Mouse (Mus musculus): ENCODE data around the gene Fgf12. TPM values are rescaled to one million over a fixed set of nuclear protein-coding genes. Genes with fewer than 3 reads are reported as not detected.

Fgf12 gene
- total RNA-seq, 2 experiments from 2014 or later, result 17.2 to 20.0 TPM

DNA sequence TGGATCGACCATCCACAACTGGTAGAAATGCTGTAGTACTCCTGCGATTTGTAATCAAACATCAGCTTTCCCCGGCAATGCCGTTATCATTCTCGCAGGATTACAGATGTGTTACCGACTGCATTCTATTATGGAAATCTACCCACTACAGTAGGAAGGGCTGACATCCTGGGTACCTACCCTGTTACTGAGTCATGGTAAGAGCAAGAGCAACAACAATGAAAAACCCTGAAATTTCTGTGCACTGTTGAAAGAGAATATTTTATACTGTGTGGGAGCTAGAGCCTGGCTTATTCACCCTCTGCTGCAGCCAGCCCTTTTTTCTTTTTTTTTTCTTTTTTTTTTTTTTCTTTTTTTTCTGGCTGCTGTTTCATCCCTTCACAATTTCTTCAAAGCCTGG is 126.6 kb downstream of the Fgf12 start:
- intact Hi-C loops (cut with DNase I), result no loop called here
- no peak for DNase-seq (ENCODE audit: low spot score)

DNA sequence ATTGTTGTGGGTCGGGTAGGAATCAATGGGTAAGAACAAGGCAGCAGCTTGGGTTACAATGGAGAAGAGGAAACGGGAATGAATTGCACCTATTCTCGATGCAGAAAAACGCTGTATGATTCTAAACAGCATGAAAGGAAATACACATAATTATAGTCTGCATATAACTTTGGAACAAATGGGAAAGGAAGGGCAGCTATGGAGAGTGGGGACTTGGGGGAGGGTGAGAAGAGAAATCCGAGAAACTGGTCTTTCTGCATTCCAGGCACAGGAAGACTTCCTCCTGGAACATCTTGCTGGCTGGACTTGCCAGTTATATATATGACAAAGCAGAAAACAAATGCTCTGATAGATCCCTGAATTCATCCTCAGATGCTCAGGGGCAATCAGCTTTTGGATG is 127.2 kb downstream of the Fgf12 start:
- no peak for DNase-seq (ENCODE audit: low spot score)
- intact Hi-C loops (cut with DNase I), result no loop called here

DNA sequence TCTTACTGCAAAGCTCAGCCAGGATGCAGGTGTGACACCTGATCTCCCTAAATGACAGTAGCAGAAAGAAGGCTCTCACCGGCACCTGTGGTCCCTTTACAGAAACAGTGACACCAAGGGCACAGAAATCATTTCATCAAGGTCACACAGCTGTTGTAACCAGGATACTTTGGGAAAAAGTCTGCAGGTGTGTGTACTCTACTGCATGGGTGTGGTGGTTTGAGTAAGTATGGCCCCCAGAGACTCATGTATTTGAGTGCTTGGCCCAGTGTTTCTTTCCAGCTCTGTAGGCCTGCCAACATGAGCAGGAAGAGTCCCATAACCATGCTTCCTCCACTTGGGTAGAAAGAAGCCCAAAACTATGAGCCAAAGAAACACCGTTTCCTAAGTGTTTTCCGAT is 138.5 kb downstream of the Fgf12 start:
- no peak for DNase-seq (ENCODE audit: low spot score)
- intact Hi-C loops (cut with DNase I), result no loop called here

DNA sequence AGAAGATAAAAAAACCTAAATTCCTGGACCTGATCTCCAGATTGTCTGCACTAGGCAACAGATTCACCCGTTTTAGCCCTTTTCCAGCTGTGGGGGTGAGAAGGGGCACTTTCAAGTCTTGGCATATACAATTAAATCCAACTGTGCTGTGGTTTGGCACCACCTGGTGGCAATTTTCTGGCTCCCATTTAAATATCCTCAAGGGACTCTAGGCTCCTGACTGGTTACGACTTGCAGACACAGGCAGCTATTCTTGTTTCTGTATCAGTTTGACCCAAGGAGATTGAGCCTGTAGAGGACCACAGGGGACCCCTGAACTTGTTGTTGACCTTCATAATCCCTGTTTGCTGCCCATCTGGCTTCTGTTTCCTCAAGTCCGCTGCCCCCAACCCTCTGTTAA is 141.9 kb downstream of the Fgf12 start:
- intact Hi-C loops (cut with DNase I), result no loop called here
- no peak for DNase-seq (ENCODE audit: low spot score)

DNA sequence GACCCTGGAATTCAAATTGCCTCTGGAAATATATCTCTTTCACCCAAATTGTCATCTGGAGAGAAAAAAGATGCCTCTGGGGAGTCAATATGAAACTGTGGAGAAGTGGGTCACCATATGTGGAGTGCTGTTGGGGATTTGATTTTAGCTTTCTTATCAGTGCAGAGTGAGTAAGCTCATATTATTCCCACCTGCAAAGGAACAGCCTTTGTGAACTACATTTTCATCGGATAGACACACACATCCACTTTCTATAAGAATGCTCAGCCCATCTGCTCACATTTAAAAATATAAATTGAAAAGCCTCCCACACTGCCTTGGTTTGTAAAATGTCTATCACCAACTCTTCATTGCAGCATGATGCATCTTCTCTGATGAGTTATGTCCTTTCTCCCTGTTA is 149.7 kb downstream of the Fgf12 start:
- intact Hi-C loops (cut with DNase I), result no loop called here

DNA sequence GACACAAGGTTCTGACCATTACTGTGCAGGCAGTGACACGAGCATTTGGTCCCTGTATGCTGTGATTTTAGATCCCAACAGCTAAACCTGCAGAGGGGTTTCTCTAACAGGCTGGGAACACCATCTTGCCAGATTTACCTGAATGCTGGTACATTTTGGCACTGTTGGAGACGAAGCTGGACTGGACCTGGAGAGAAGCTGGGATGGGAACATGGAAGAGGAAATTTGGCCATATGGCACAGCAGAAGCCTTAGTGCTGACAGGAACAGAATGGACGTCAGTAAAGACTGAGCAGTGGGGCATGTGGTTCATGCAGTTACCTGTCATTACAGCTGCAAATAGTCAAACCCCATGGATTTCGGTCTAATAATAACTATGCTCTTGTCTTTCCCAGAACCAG is 151.1 kb downstream of the Fgf12 start:
- intact Hi-C loops (cut with DNase I), result no loop called here
- DNase-seq (ENCODE audit: low spot score), result no peak

More for the DNA sequence above, 149.7 kb downstream of the Fgf12 start:
- DNase-seq (ENCODE audit: low spot score), result no peak

DNA sequence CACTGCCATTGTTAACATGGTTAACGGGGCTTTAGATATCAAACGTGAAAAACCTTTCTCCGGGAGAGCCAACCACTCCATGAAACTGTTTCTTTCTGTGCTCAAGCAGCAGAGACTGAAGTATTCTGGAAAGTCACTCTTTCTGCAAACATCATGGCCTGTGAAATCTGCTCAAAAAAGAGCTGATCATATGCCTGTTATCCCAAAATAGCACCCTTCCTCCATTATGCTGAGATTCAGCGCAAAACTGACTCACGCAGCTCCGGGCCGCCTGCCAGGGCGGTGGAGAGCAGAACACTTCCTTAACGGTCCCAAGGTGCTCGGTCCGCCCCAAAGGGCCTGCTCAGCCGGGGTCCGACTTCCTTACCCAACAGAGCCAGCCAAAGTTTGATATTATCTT is 156.8 kb downstream of the Fgf12 start:
- intact Hi-C loops (cut with DNase I), result no loop called here

DNA sequence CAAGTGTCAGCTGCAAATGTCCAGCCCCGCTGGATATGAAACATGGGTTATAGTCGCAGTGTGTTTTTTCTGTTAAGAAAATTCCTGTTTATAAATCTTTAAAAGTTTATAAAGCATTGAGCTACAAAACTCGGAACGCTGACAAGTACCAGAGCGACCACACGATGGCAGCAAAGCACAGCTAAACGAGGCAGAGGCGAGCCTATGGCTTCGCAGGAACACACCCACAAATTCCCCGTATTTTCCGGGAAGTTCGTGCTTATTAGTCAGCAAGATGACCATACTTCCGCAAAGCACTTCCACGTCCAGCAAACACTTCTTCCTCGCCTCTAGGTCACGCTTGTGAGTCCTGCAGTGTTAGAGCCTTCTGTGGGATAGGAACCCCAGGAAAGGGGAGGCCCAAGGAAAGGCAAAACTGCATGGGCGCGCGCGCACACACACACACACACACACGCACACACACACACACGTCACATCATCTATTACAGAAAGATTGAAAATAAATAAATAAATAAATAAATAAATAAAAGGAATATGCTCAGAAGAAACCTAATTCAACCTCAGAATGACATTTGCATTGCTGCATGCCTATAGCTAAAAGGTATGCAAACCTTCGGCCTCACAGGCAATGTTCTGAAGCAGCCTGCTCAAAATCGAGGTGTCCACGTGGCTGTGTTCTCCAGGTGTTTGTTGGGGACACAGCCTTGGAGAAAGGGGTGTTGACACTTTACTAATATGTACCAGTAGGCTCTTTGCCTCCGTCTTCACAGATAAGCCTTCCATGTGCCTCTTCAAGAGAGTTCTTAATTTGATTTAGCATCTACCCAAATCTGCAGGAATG is 159.6 kb downstream of the Fgf12 start:
- intact Hi-C loops (cut with DNase I), result loop anchor here (2.0 to 5.0 kb wide), 2 partner anchors 200 to 969 kb away; no protein-coding TSS in a partner anchor
- DNase-seq (ENCODE audit: low spot score), result peak; percentile 11

More for the DNA sequence above, 156.8 kb downstream of the Fgf12 start:
- no peak for DNase-seq (ENCODE audit: low spot score)

DNA sequence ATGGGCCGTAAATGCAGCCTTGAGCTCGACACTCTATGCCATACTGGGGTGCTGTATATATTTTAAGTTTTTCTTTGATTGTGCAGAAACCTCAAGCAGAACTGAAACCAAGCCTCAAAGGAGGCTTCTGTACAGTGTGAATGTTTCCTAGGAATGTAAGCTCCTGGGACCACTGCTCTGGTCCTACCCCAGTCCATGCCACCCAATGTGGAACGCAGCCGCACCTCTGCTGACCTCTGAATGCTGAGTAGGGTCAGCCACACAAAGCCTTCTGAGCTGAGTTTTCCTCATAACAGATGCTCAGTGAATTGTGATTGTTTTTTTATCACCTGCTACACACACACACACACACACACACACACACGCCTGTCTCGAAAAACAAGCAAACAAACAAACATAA is 160.4 kb downstream of the Fgf12 start:
- DNase-seq (ENCODE audit: low spot score), result no peak
- intact Hi-C loops (cut with DNase I), result loop anchor here (2.0 to 5.0 kb wide), 2 partner anchors 200 to 970 kb away; no protein-coding TSS in a partner anchor

DNA sequence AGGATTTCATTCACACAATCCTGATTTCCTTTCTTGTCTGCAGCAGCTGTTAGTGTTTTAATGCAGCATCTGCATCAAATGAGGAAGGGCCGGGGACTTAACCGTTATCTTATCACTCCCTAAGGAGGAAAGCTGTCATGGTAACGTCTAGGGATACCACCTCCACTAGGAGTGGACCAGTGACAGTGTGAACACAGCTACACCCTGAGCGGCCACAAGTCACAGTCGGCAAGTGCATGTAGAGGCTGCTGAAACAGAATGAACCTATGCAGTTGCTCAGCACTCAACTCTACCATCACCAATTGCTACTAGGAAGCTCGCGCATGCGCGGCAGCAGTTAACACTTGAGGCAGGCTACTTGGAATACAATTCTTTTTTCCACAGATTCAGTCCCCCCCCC is 161.3 kb downstream of the Fgf12 start:
- no peak for DNase-seq (ENCODE audit: low spot score)
- intact Hi-C loops (cut with DNase I), result loop anchor here (5.0 kb wide), 1 partner anchor 971 kb away; no protein-coding TSS in a partner anchor

DNA sequence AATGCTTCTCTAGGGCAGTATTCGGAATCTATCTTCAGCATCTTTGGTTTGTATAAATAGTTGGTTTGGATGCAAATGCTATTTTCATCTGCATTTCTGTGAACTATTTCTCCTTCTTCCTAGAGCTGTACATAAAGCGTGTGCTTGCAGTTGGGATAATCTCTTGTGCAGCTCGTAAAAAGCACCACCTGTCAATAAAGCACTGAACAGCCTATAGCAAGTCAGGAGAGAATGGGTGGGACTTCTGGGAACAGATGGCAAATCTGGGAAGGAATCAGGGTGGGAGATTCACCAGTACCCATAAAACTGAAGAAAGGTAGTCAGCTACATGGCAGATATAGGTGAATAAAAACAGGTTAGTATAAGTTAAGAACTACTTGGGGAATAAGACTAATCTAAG is 180.7 kb downstream of the Fgf12 start:
- intact Hi-C loops (cut with DNase I), result no loop called here

DNA sequence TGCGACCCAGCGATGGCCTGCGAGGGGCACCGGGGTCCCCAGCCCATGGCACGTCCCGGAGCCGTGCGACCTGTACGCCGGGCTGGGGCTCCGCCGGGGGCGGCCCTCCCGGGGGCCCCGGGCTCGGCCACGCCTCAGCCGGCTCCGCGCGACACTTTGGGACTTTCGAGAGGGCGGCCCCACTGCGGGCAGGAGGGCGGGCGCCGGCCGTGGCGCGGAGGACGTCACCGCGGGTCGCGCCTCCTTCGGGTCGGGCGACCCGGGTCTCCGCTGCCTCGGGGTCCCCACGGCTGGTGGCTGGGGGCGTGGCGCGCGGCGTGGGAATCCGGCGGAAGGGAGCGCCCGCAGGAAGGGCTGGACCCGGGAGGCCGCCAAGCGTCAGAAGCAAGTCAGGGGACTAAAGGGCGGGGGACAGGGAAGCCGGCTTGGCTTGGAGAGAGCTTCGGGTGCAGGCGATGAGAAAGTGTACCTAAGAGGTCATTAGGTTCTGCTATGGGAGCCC is 188.1 kb downstream of the Fgf12 start:
- intact Hi-C loops (cut with DNase I), result no loop called here
- DNase-seq (ENCODE audit: low spot score), result no peak

More for the DNA sequence above, 180.7 kb downstream of the Fgf12 start:
- DNase-seq (ENCODE audit: low spot score), result no peak

DNA sequence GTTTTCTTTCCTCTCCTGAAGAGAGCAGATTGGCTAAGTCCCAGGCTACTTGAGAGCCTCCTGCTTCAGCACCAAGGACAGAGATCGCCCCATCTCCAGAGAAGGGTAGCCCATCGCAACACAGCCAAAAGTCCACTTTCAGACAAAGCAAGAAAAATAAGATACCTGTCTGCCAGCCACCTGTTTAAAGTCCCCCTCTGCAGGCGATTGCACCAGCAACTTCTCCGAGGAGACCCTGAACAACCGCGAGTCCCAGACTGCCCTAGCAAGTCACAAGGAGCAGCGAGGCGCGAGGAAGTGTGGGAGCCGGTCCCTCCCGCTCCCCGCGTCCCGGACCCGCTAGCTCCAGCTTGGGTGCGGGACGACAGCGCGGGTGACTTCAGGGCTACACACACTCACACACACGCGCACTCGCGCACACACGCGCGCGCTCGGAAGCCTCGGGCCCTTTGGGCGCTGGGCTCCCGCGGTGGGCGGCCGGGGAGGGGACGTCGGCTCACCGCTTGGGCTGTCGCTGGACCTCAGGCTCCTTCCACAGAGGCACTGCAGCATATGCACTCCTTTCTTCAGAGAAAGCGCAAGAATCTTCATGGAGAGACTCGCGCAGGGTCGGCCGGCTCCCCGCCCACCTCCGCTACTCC is 188.7 kb downstream of the Fgf12 start:
- no peak for DNase-seq (ENCODE audit: low spot score)
- intact Hi-C loops (cut with DNase I), result no loop called here

DNA sequence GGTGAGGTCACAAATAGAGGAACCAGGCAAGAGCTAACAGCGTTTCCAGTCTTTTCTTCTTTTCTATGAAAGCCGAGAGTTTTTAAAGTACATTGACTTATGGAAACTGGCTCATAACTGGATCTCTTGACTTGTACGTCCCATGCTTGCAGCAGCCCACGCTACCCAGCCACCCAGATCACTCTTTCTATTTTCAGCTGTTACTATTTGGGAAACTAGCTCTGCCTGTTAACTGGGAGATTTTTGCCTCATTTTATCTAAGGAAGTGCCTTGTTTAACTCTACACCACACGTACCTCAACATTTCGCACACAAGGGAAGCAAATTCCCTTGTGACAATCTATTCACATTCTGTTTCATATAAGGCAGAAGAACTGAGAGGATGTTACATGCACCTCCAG is 190.0 kb downstream of the Fgf12 start:
- DNase-seq (ENCODE audit: low spot score), result no peak
- intact Hi-C loops (cut with DNase I), result no loop called here

DNA sequence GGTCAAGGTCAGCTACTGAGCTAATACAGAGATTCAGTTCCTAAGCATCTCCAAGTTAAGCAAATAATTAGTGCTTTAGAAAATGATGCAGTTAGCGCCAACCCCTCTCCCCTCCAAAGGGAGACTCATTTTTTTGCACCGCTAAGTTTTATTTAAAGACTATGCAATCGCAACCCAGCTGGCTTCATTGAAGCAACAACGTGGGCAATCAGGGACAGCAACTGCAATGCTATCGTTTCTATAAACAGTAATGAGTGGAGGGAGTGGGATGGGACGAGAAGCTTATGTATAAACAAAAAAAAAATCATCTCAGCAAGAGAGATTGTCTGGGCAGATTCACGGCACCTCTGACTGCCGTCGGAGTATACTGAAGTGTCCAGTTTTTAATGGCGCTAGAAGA is 197.6 kb downstream of the Fgf12 start:
- intact Hi-C loops (cut with DNase I), result no loop called here

DNA sequence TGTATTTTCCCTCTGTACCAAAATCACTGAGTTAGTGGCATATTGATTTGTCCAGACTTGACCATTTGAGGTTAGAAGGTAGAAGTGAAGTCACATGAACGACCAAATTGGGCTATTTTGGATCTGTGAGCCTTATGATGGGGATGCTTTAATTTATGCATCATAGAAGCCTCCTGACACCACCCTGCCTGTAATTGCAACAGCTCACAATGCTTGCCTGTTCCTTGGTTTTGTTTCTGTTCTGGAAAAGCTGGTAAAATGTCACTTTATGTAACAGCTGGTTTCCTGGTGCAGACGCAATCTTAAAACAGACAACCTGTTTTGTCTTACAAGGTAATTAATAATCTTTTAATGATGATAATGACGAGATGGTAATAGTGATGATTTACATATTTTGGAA is 213.4 kb downstream of the Fgf12 start:
- intact Hi-C loops (cut with DNase I), result no loop called here
- no peak for DNase-seq (ENCODE audit: low spot score)

More for the DNA sequence above, 197.6 kb downstream of the Fgf12 start:
- DNase-seq (ENCODE audit: low spot score), result no peak

DNA sequence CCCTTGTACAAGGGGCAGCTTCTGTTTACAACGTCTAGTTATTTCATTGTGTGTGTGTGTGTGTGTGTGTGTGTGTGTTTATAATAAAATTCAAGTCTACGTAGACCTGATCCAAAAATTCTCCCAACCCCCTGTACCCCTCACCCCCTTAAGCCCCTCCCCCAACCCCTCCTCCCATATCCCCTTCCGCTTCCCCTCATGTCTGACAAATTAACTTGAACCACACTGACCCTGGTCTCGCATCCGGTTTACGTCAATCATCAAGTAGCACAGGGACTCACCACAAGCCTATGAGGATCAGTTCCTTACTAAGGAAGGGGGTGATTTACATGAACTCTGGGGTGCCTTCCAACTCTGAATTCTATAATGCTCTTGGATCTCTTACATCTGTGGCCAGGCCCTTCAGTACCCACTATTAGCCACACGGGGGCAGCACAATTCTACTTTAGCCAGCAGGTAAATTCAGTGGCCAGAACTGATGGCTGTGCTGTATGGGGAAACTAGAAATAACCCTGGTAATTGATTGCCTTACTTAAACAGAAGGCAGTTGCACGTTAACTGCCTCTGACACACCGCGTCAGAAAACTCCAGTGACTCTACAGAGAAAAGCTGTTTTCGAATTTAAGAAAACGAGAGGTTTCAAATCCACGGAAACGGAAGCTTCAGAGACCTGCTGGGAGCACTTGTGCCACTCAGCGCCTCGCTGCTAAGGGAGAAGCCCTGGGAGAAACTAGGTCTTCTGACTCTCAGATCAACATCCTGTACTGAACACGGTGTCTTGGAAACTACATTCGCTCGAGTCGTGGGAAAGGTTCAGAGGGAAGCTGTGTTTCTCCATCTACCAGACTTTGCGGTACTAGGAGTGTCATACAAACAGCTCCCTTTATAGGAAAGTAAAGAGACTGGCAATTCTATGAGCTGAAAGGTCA is 235.0 kb downstream of the Fgf12 start:
- intact Hi-C loops (cut with DNase I), result loop anchor here (5.0 kb wide), 1 partner anchor 274 kb away; no protein-coding TSS in a partner anchor
- DNase-seq (ENCODE audit: low spot score), result peak; percentile 19

DNA sequence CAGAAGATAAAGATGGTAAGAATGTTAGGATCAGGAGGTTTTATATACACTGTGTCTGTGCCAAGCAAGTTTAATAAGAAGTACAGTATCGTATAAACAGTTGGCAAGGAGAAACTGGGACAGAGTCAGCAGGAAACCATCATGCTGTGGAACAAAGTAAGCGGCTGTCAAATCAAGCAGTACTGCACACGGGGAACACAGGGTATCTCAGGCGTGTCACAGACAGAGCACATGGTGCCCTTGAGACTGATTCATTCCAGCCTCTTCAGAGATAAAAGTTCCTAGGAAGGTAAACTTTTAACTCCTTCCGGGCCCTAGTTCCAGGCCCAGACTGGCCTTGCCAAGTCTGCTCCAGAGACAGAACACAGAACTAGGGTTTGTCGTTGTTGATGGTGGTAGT is 240.4 kb downstream of the Fgf12 start:
- intact Hi-C loops (cut with DNase I), result no loop called here
- no peak for DNase-seq (ENCODE audit: low spot score)

DNA sequence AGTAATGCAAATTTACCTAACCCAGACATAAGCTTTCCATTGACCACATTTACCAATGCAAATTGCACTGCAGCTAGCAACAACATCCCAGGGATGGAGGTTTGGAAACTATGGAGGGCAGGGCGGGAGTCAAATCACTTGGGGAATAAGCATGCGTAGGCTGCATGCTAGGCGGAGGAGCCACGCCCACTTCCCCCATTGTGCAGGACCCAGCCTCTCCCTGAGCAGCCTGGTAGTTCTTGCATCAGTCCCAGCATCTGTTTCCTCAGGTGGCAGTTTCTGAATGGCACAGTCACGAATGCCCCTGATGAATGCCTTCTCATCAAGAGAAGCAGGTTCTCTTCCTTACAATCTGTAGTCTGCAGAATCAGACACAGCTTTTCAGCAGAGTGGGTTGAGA is 241.5 kb downstream of the Fgf12 start:
- DNase-seq (ENCODE audit: low spot score), result no peak
- intact Hi-C loops (cut with DNase I), result no loop called here

All from heart, postnatal 25 days (tissue).